13 mouse cellular contexts compared by ENCODE assay signal in the genomic region with DNA sequence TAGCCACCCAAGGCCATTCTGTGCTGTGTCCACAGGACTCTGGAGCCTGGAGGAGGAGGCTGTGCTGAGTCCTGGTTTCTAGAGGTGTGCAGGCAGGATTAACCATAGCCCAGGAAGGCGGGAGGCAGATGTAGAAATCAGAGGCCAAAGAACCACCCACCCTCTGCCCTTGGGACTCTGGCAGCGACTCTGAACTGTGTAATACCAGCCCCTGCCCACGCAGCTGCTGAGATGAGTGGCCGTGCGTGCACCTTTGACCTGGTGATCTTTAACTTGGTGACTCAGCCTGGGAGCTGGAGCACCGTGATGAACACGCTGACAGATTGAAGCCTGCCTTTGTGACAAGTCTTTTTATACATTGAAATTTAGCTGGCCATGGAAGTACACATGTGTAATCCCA. TPM values are rescaled to one million over a fixed set of nuclear protein-coding genes. Genes with fewer than 3 reads are reported as not detected.
DNase-seq lines count a peak whose midpoint lies in the region; ATAC-seq lines count a peak whose summit lies in the region.
"Had no signal": no experiment of that assay in that cellular context is flagged by ENCODE, and none has a peak within 500 bp of the region (broad histone marks: within the 10 kb centered on the region; RNA-seq: fewer than 3 reads in every experiment).

No protein-coding gene starts in this region.

- WGBS in liver, embryonic 16.5 days (ENCODE audit: insufficient replicate concordance), result 64% methylated on average over 7 of the region's 7 CpGs

- peak overlapping the region; percentile 81 for H3K27ac ChIP-seq in liver, embryonic 16.5 days (ENCODE audit: low read length)
- H3K27ac ChIP-seq: embryonic facial prominence, embryonic 12.5 days; hindbrain, embryonic 15.5 days; midbrain, embryonic 10.5 days had no signal

- no peaks in the 10 kb centered on the region for H3K36me3 ChIP-seq in liver, embryonic 16.5 days (ENCODE audit: control insufficient read depth, insufficient read depth)
- H3K36me3 ChIP-seq: embryonic facial prominence, embryonic 12.5 days; hindbrain, embryonic 15.5 days; midbrain, embryonic 10.5 days had no signal

- DNase-seq in adrenal gland, adult (ENCODE audit: inconsistent age in 2 of 2, low spot score in 1 of 2), result peak; percentile 89 to 93
- DNase-seq in adrenal gland, postnatal 4 days (ENCODE audit: low spot score in 2 of 2), result no peak
- DNase-seq in adrenal gland, adult 8-10 months, result peak; percentile 80
- DNase-seq in kidney, adult 9 months, result peak; percentile 93
- DNase-seq in layer of hippocampus, adult 8-10 months (ENCODE audit: low spot score in 2 of 2), result no peak
- no peak for DNase-seq in left cerebral cortex, postnatal 25 days (ENCODE audit: low spot score in 2 of 2)
- DNase-seq in embryo, embryonic 11 days, result no peak
- DNase-seq: cerebellum, adult 11-12 months; gastrocnemius, postnatal 10 days had no signal

- H3K9ac ChIP-seq in liver, embryonic 16.5 days (ENCODE audit: low read depth, low read length), result peak overlapping the region; percentile 16; the same call in 1 of the 2 replicates
- H3K9ac ChIP-seq: embryonic facial prominence, embryonic 12.5 days; hindbrain, embryonic 15.5 days had no signal

- H3K9me3 ChIP-seq in liver, embryonic 16.5 days (replicated peaks; ENCODE audit: control insufficient read depth, low read length), result no peaks in the 10 kb centered on the region
- H3K9me3 ChIP-seq: embryonic facial prominence, embryonic 12.5 days; hindbrain, embryonic 15.5 days; midbrain, embryonic 10.5 days had no signal

- no peak overlapping the region for H3K4me3 ChIP-seq in liver, embryonic 16.5 days (ENCODE audit: low read depth, low read length)
- H3K4me3 ChIP-seq: embryonic facial prominence, embryonic 12.5 days; hindbrain, embryonic 15.5 days; midbrain, embryonic 10.5 days had no signal

- H3K27me3 ChIP-seq in liver, embryonic 16.5 days (ENCODE audit: control insufficient read depth, insufficient read depth, low read depth, low read length), result no peaks in the 10 kb centered on the region
- H3K27me3 ChIP-seq: embryonic facial prominence, embryonic 12.5 days; hindbrain, embryonic 15.5 days had no signal

- ATAC-seq in liver, embryonic 16.5 days (ENCODE audit: low read depth), result peak; percentile 54

- H3K4me2 ChIP-seq in liver, embryonic 16.5 days (ENCODE audit: low read depth, low read length), result no peak overlapping the region
- H3K4me2 ChIP-seq: embryonic facial prominence, embryonic 12.5 days; hindbrain, embryonic 15.5 days had no signal

- intact Hi-C loops in left cerebral cortex, postnatal 25 days (cut with DNase I), result no loop called here

- peaks cover 59% of the 10 kb centered on the region for H3K4me1 ChIP-seq in liver, embryonic 16.5 days (ENCODE audit: control insufficient read depth, low read depth, low read length)
- H3K4me1 ChIP-seq: embryonic facial prominence, embryonic 12.5 days; hindbrain, embryonic 15.5 days had no signal

RNA-seq across cellular contexts. Expression of a gene that starts 24.2 kb away (rescaled TPM):
- 10 to 100 TPM; 25.7 to 27.5 TPM for total RNA-seq in adrenal gland, postnatal 4 days (2021)
- 10 to 100 TPM; 21.6 to 34.1 (median 27.6) TPM for total RNA-seq in adrenal gland, adult 8-10 months (2022)
- polyA plus RNA-seq in liver, embryonic 16.5 days (2015; fragmentation: Nextera tagmentation; extraction: Ambion mirVana), result 11.3 and 12.6 TPM in 2 replicates
- 10 to 100 TPM; 14.4 to 21.4 (median 18.5) TPM for total RNA-seq in layer of hippocampus, adult 8-10 months (2022)
- 10 to 100 TPM; 16.0 to 21.3 TPM for total RNA-seq in left cerebral cortex, postnatal 25 days (2021)

RNA-seq across cellular contexts. Expression of a gene that starts 28.4 kb away (rescaled TPM):
- 10 to 100 TPM; 55.2 to 62.3 TPM for total RNA-seq in adrenal gland, postnatal 4 days (2021)
- total RNA-seq in adrenal gland, adult 8-10 months (2022), result 10 to 100 TPM; 64.5 to 98.4 (median 79.4) TPM
- polyA plus RNA-seq in liver, embryonic 16.5 days (2015; fragmentation: Nextera tagmentation; extraction: Ambion mirVana), result 22.6 and 23.2 TPM in 2 replicates
- total RNA-seq in layer of hippocampus, adult 8-10 months (2022), result 100 to 1,000 TPM in 1 of 4 experiments, 10 to 100 TPM in 3; 92.0 to 121 (median 95.2) TPM
- 10 to 100 TPM; 91.8 to 97.9 TPM for total RNA-seq in left cerebral cortex, postnatal 25 days (2021)

Comparison
In these comparisons a context has a peak if more than half of its experiments do, and no peak if none do; other contexts are left out.
1. DNase-seq: peak in adrenal gland, adult (2 of 2), adrenal gland, adult 8-10 months (single experiment) and kidney, adult 9 months (single experiment); none in adrenal gland, postnatal 4 days (0 of 2), layer of hippocampus, adult 8-10 months (0 of 2), left cerebral cortex, postnatal 25 days (0 of 2) and embryo, embryonic 11 days (single experiment).